Mouse (Mus musculus) layer of hippocampus, postnatal 36 days (tissue): ENCODE measurements around the gene Foxi3. TPM values are rescaled to one million over a fixed set of nuclear protein-coding genes. Genes with fewer than 3 reads are reported as not detected.

Experiments used
- DNase-seq, 2 experiments: peaks; one replicate each; pipeline ENCODE4 v3.0.0; 2022
- total RNA-seq, 2 experiments: library from RNA; stranded (reverse); gene quantifications; 2 replicates each; pipeline ENCODE4 v1.2.3; 2021

Foxi3 gene
- total RNA-seq, 2 experiments from 2014 or later: not detected

GRCm38 (mm10) chr6:70996123-70996723 is 39.9 kb downstream of the Foxi3 start:
- no peak for DNase-seq

DNA sequence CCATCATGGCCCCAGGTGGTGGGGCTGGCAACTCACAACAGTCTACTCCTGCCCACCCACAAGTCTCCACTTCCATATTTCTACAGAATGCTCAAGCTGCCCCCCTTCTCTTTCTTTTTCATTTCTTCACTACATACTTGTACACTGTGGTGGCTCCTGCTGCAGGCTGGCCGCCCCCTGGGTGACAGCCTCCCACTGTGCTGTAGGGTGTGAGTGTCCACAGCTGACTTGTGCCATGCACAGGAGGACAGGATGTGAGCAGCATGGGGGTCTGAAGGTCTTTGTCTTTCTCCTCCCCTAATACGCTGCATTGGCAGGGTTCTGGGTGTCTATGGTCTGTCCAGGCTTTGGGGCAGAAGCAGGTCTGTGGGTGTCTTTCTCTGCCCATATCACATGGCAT is 46.3 kb downstream of the Foxi3 start:
- no peak for DNase-seq

DNA sequence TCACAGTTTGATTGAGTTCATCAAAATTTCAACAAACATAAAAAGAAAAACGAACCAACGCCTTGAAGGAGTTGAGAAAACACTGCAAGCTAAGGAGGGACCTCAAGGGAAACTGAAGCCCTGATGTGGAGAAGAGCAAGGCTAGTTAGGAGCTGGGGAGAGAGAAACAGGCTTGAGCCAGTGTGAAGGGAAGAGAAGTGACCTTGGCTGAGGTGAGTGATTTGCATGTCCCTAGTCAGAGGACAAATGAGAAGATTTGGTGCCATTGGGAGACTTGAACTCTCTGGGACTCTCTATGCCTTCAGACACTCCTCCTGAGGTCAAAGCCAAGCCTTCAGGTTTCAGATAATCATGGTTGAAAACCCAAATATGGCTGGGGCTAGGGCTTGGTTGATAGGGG is 47.8 kb downstream of the Foxi3 start:
- DNase-seq: no peak

Other genes with a start within 250 kb of the Foxi3 start
- 10 to 100 TPM; 11.7 to 13.0 TPM for gene Rpia, start 164.3 kb upstream of the Foxi3 start, total RNA-seq
- 10 to 100 TPM; 22.0 to 24.8 TPM for gene Eif2ak3, start 112.0 kb upstream of the Foxi3 start, total RNA-seq
- gene Tex37, start 37.6 kb upstream of the Foxi3 start, total RNA-seq: not detected
- 1 to 10 TPM; 3.1 to 3.7 TPM for gene Thnsl2, start 187.9 kb downstream of the Foxi3 start, total RNA-seq
- not detected for gene Fabp1, start 243.3 kb downstream of the Foxi3 start, total RNA-seq